Mouse (Mus musculus) A20 (cell line): ENCODE results near the gene Ankmy2.
"Not testable (repeated sequence)": the region's sequence is repeated elsewhere in the genome, so short reads cannot be mapped to it uniquely, and the experiment has no call there.

Experiments
- DNase-seq: peaks from one replicate; pipeline ENCODE4 v3.0.0-alpha.2; 2011; ENCODE audit warnings: low read depth, low spot score

The Ankmy2 gene

GRCm38 (mm10) chr12:36157638-36158308, 859 bp downstream of the Ankmy2 start, which contains the start of gene Bzw2:
Bzw2 (minus strand) TSS chr12:36158080.
- peak; percentile 85 for DNase-seq

- no peak for DNase-seq
Observed at GRCm38 (mm10) chr12:36164126-36164791, 7.3 kb downstream of the Ankmy2 start.

- DNase-seq: no peak
Observed at GRCm38 (mm10) chr12:36165299-36165698, 8.4 kb downstream of the Ankmy2 start.

GRCm38 (mm10) chr12:36177227-36177626, 20.3 kb downstream of the Ankmy2 start:
- DNase-seq: no peak

- no peak for DNase-seq
Observed at GRCm38 (mm10) chr12:36182570-36182969, 25.7 kb downstream of the Ankmy2 start.

GRCm38 (mm10) chr12:36187081-36187480, 30.2 kb downstream of the Ankmy2 start:
- DNase-seq: no peak

- DNase-seq: no peak
Observed at GRCm38 (mm10) chr12:36189610-36190009, 32.7 kb downstream of the Ankmy2 start.

GRCm38 (mm10) chr12:36190343-36190742, 33.4 kb downstream of the Ankmy2 start:
- DNase-seq: peak; percentile 10

- no peak for DNase-seq
Observed at GRCm38 (mm10) chr12:36194976-36195375, 38.1 kb downstream of the Ankmy2 start.

GRCm38 (mm10) chr12:36205579-36206119, 48.7 kb downstream of the Ankmy2 start:
- not testable (repeated sequence) for DNase-seq

GRCm38 (mm10) chr12:36207072-36207799, 50.3 kb downstream of the Ankmy2 start:
- DNase-seq: peak; percentile 59

GRCm38 (mm10) chr12:36207800-36208148, 50.9 kb downstream of the Ankmy2 start:
- DNase-seq: no peak

- DNase-seq: peak; percentile 83
Observed at GRCm38 (mm10) chr12:36208456-36208855, 51.5 kb downstream of the Ankmy2 start.

- DNase-seq: no peak
Observed at GRCm38 (mm10) chr12:36210096-36210495, 53.2 kb downstream of the Ankmy2 start.

GRCm38 (mm10) chr12:36214389-36215148, 57.7 kb downstream of the Ankmy2 start:
- DNase-seq: peak; percentile 76

- peak; percentile 84 for DNase-seq
Observed at GRCm38 (mm10) chr12:36215149-36215480, 58.2 kb downstream of the Ankmy2 start.

GRCm38 (mm10) chr12:36216230-36216629, 59.3 kb downstream of the Ankmy2 start:
- no peak for DNase-seq

GRCm38 (mm10) chr12:36216905-36217304, 60.0 kb downstream of the Ankmy2 start:
- no peak for DNase-seq

GRCm38 (mm10) chr12:36224392-36224791, 67.5 kb downstream of the Ankmy2 start:
- no peak for DNase-seq

- no peak for DNase-seq
Observed at GRCm38 (mm10) chr12:36231386-36231785, 74.5 kb downstream of the Ankmy2 start.

GRCm38 (mm10) chr12:36241171-36241570, 84.3 kb downstream of the Ankmy2 start:
- no peak for DNase-seq
